Mouse (Mus musculus): ENCODE data around the gene Rasa3. TPM values are rescaled to one million over a fixed set of nuclear protein-coding genes. Genes with fewer than 3 reads are reported as not detected.

The Rasa3 gene
- polyA plus RNA-seq, 1 experiment from 2014 or later = 28.1 TPM

GRCm38 (mm10) chr8:13697196-13697595, 19.8 kb upstream of the Rasa3 start:
- in situ Hi-C loops (cut with MboI; ENCODE audit: low pct_unique_long_range_greater_than_20kb) = no loop called here
- ChIA-PET CTCF (no interaction called here), POLR2A (no interaction called here)
- DNase-seq (ENCODE audit: low read depth, low spot score) (no peak), ATAC-seq (no peak)
- H3K27me3 ChIP-seq = no peaks in the 10 kb centered on the region
- no peak for TF ChIP-seq CTCF (IDR thresholded peaks at IDR 0.05)

DNA sequence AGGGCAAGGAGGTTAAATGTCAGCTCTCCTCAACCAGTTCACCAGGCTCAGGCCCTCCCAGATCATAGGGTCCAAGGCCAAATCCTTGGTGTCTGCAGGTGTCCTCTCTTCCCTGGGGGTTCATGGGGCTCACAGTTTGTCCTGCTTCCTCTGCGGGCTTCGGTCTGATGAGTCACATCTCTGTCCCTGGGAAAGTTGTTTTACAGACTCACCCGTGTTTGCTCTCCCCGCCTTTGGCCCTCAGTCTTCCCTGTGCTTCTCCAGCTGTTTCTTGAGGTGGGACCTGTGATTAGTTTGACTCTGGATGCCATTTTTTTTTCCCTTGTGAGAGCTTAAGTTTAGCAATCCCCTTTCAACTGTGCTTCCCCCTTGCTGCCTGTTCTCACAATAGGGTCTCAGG, 18.8 kb upstream of the Rasa3 start:
- H3K27me3 ChIP-seq = no peaks in the 10 kb centered on the region
- ATAC-seq = no peak
- ChIA-PET POLR2A (no interaction called here), CTCF (no interaction called here)
- in situ Hi-C loops (cut with MboI; ENCODE audit: low pct_unique_long_range_greater_than_20kb) = no loop called here
- DNase-seq (ENCODE audit: low read depth, low spot score) = no peak
- no peak for TF ChIP-seq CTCF (IDR thresholded peaks at IDR 0.05)

DNA sequence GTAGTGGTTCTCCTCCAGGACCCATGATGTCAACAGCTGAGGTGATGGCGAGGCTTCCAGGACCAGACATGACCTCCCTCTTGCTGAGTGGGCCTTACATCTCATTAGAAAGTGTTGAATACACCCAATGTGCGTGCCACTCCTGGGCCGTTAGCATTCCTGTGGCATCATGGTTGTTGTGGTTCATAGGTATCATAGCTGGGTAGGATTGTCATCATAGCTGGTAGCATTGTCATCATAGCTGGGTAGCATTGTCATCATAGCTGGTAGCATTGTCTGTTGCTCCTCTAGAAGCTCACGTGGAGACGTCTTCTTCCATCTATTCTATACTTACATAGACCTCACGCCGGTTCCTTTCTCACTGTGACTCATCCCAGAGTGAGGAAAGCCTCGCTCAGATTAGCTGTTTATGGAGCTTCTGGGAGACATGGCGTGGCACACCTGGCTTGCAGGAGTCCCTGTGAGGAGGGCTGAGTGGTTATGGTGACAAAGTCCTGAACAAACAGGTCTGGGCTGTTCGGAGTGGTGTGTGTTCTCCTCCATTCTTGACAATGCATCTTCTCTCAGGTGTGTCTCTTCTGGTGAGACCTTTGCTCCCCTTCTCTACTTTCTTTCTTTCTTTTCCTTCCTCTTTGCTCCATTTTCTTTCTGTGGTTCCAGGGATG, 17.9 kb upstream of the Rasa3 start:
- H3K27me3 ChIP-seq = no peaks in the 10 kb centered on the region
- ChIA-PET POLR2A (no interaction called here), CTCF (interaction anchor here (0.9 kb wide), 1 partner anchor 12 kb away, joined by 5 read pairs; no protein-coding TSS in a partner anchor)
- DNase-seq (ENCODE audit: low read depth, low spot score) (peak; percentile 25), ATAC-seq (peak; percentile 51)
- no peak for TF ChIP-seq CTCF (IDR thresholded peaks at IDR 0.05)
- in situ Hi-C loops (cut with MboI; ENCODE audit: low pct_unique_long_range_greater_than_20kb) = no loop called here

GRCm38 (mm10) chr8:13694735-13695134, 17.3 kb upstream of the Rasa3 start:
- H3K27me3 ChIP-seq = no peaks in the 10 kb centered on the region
- CTCF ChIA-PET = interaction anchor here (0.9 kb wide), 1 partner anchor 11 kb away, joined by 5 read pairs; no protein-coding TSS in a partner anchor
- in situ Hi-C loops (cut with MboI; ENCODE audit: low pct_unique_long_range_greater_than_20kb) = no loop called here
- DNase-seq (ENCODE audit: low read depth, low spot score) = no peak
- no peak for ATAC-seq
- TF ChIP-seq CTCF (IDR thresholded peaks at IDR 0.05) = no peak
- POLR2A ChIA-PET = no interaction called here

DNA sequence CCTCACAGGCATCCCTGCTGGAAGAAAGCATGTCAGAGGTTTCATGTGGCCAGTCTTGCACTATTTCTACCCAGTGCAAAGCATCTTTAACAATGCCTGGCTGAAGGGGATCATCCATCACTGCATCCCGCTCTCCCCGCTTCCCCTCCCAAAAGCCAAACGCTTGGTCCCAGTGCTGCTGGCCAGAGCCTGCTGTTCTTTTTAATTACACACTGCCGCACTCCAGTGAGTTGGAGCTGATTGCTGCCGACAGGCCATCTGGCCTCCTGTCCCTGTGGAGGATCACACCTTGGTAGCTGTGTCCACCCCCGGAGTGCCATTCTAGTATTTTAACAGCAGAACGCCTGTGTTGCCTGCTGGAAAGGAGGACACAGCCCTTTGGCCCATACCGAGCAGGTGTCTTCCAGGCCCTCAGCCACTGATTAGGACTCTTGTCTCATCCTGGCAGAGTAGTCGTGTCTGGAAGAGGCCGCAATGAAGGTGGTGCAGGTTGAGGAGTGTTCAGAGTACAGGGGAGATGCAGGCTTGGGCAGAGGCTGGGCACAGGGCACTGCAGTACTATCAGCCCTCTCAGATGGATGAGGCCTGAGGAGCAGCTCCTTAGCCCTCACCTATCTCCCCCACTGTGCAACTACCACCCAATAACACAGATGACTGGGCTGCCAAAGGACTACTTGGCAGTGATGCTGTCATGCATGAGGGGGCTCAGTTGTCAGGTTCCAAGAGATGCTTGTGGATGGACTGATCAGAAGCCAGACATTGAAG, 15.1 kb upstream of the Rasa3 start:
- ATAC-seq = no peak
- TF ChIP-seq CTCF (IDR thresholded peaks at IDR 0.05) = no peak
- DNase-seq (ENCODE audit: low read depth, low spot score) = no peak
- in situ Hi-C loops (cut with MboI; ENCODE audit: low pct_unique_long_range_greater_than_20kb) = no loop called here
- no peaks in the 10 kb centered on the region for H3K27me3 ChIP-seq
- CTCF ChIA-PET = no interaction called here
- POLR2A ChIA-PET = no interaction called here

GRCm38 (mm10) chr8:13689331-13689730, 11.9 kb upstream of the Rasa3 start:
- no peak for TF ChIP-seq CTCF (IDR thresholded peaks at IDR 0.05)
- DNase-seq (ENCODE audit: low read depth, low spot score) (no peak), ATAC-seq (no peak)
- CTCF ChIA-PET = no interaction called here
- POLR2A ChIA-PET = no interaction called here
- H3K27me3 ChIP-seq = no peaks in the 10 kb centered on the region
- in situ Hi-C loops (cut with MboI; ENCODE audit: low pct_unique_long_range_greater_than_20kb) = no loop called here

- in situ Hi-C loops (cut with MboI; ENCODE audit: low pct_unique_long_range_greater_than_20kb) = no loop called here
- ChIA-PET CTCF (no interaction called here), POLR2A (no interaction called here)
- H3K27me3 ChIP-seq = no peaks in the 10 kb centered on the region
- no peak for TF ChIP-seq CTCF (IDR thresholded peaks at IDR 0.05)
- no peak for ATAC-seq
- no peak for DNase-seq (ENCODE audit: low read depth, low spot score)
Measured at GRCm38 (mm10) chr8:13688461-13688860, 11.1 kb upstream of the Rasa3 start.

DNA sequence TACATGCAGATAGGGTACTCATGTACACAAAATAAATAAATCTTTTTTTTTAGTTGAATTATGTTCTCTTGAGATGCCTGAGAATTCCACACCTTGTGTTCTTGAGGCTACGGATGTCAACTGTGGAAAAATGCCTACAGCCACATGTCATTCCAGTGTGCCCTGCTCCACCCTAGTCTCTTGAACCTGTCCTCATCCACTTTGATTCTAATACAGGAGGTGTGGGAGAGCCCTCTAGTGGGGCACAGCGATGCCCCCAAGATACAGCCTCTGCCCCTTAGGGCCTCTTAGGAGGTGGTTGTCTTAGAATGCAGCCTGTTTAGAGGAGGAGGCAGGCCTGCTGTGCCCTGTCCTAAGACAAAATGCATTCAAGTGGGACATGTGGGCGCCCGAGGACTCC, 10.5 kb upstream of the Rasa3 start:
- no peaks in the 10 kb centered on the region for H3K27me3 ChIP-seq
- TF ChIP-seq CTCF (IDR thresholded peaks at IDR 0.05) = no peak
- in situ Hi-C loops (cut with MboI; ENCODE audit: low pct_unique_long_range_greater_than_20kb) = no loop called here
- ChIA-PET POLR2A (no interaction called here), CTCF (no interaction called here)
- DNase-seq (ENCODE audit: low read depth, low spot score) (no peak), ATAC-seq (no peak)

DNA sequence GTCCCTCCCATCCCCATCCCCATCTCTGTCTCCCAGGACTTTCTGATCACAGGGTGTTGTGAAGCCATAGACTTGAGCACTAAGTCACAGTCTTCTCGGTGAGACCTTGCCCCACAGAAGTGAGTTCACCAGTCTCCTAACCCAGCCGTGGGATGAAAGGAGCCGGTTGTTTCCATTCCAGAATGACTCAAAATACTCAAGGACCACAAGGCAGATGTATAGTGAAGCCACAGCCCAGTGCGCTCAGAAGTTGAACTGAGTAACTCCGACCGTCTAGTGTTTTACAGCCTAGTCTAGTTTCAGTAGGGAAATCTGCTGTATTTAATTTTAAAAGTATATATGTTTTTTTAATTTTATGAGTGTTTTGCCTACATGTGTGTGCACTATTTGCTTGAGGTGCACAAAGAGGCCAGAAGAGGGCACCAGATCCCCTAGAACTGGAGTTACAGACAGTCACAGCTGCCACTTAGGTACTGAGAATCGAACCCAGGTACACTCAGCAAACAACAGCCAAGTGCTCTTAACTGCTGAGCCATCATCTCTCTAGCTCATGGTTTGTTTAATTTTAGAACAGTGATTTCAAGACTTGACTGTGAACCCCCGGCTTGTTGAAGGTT, 9.8 kb upstream of the Rasa3 start:
- H3K27me3 ChIP-seq = no peaks in the 10 kb centered on the region
- POLR2A ChIA-PET = no interaction called here
- no peak for DNase-seq (ENCODE audit: low read depth, low spot score)
- CTCF ChIA-PET = no interaction called here
- ATAC-seq = no peak
- TF ChIP-seq CTCF (IDR thresholded peaks at IDR 0.05) = no peak
- in situ Hi-C loops (cut with MboI; ENCODE audit: low pct_unique_long_range_greater_than_20kb) = no loop called here

GRCm38 (mm10) chr8:13686426-13686825, 9.0 kb upstream of the Rasa3 start:
- CTCF ChIA-PET = no interaction called here
- ATAC-seq (no peak), DNase-seq (ENCODE audit: low read depth, low spot score) (no peak)
- no peaks in the 10 kb centered on the region for H3K27me3 ChIP-seq
- POLR2A ChIA-PET = no interaction called here
- TF ChIP-seq CTCF (IDR thresholded peaks at IDR 0.05) = no peak
- in situ Hi-C loops (cut with MboI; ENCODE audit: low pct_unique_long_range_greater_than_20kb) = no loop called here

- DNase-seq (ENCODE audit: low read depth, low spot score) = no peak
- no peak for TF ChIP-seq CTCF (IDR thresholded peaks at IDR 0.05)
- ATAC-seq = no peak
- CTCF ChIA-PET = no interaction called here
- POLR2A ChIA-PET = no interaction called here
- H3K27me3 ChIP-seq = no peaks in the 10 kb centered on the region
- in situ Hi-C loops (cut with MboI; ENCODE audit: low pct_unique_long_range_greater_than_20kb) = no loop called here
Measured at GRCm38 (mm10) chr8:13685674-13686314, 8.4 kb upstream of the Rasa3 start.
